ENCODE assay signal across 8 mouse cellular contexts in the genomic region with DNA sequence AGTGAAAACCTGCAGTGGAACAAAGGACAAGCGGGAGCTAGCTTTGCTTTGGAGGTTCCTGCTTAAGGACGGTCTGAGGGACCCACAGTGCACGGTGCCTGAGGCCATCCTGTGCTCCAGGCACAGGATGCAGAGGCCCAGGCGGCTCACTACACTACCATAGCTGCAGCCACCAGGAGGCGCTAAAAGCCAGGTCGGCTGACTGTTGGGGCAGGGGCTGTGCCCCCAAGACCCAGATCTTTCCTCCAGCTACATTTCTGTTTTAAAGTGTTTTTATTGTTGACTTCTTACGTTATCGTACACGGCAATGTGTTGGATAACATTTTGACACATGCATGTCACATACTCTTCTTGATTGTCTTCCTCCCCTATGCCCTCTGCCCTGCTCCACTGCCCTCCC. TPM values are rescaled to one million over a fixed set of nuclear protein-coding genes. Genes with fewer than 3 reads are reported as not detected.
DNase-seq lines count a peak whose midpoint lies in the region.

No protein-coding gene starts in this region.

- DNase-seq in heart, postnatal 10 days, result peak; percentile 13 to 46
- DNase-seq in heart, adult 11 months, result no peak
- peak; percentile 13 for DNase-seq in ovary, postnatal 36 days (ENCODE audit: low spot score)
- no peak for DNase-seq in ovary, adult 18-20 months (ENCODE audit: low spot score)
- DNase-seq in kidney, postnatal 36 days, result peak; percentile 15 to 65
- DNase-seq in gastrocnemius, adult 18-20 months (ENCODE audit: low spot score), result no peak
- DNase-seq in spleen, adult 18-20 months, result no peak
- no peak for DNase-seq in T-cell, adult 2 months (ENCODE audit: low spot score)

- intact Hi-C loops in heart, postnatal 10 days (cut with DNase I), result loop anchor here (2.0 to 10.0 kb wide), 2 partner anchors 50 to 102 kb away; partner anchors contain the start of gene Wdr48

RNA-seq across cellular contexts. Expression of gene Scn11a, which starts 32.8 kb away (rescaled TPM):
- total RNA-seq in heart, postnatal 10 days (2021), result under 1 TPM; 0.07 to 0.12 TPM
- total RNA-seq in gastrocnemius, adult 18-20 months (2021), result not detected

Comparison
In these comparisons a context has a peak if more than half of its experiments do, and no peak if none do; other contexts are left out.
1. DNase-seq: peak in heart, postnatal 10 days (2 of 2), ovary, postnatal 36 days (single experiment) and kidney, postnatal 36 days (2 of 2); none in heart, adult 11 months (single experiment), ovary, adult 18-20 months (single experiment), gastrocnemius, adult 18-20 months (single experiment), spleen, adult 18-20 months (0 of 2) and T-cell, adult 2 months (single experiment).